Mouse (Mus musculus): ENCODE measurements around the gene Dpp10.
A peak's percentile ranks its signal among the peaks of the same experiment; 100 is the strongest.

The Dpp10 gene

DNA sequence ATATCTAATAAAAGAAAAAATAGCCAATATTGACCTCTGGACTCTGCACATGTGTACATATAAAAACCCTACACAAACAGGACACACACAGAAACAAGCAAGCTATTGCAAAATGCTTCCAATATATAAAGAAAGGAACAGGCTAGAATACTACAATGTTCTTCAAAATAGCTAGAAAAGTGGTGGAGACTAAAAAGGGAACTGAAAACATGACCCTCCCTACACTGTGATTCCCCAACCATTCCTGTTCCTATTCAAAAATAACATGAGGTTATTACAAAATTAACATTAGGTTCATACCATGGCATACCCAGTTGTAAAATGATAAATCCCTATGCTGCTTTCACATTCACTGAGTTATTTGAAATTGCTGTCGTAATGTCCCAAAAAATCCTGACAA is 125.8 kb downstream of the Dpp10 start:
- DNase-seq (ENCODE audit: low read depth, low spot score): peak; percentile 10

GRCm38 (mm10) chr1:123902628-123903027 is 142.7 kb downstream of the Dpp10 start:
- no peak for DNase-seq (ENCODE audit: low read depth, low spot score)

DNA sequence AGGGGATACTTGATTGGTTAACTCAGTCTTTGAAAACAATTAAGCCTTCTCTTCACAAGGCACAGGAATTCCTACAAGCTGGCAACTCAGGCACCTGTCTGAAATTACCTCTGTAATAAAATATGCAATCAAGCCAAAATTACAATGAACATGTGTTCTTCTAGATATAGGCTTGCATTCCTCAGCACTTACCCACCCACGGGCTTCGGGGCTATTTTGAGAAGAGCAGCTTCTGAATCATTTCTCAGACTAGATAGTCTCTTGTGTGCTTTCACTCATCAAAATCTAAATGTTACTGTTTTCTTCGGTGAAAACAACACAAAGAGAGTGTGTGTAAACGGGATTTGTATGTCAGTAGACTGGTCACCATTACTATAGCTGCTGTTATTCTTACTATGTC is 144.1 kb downstream of the Dpp10 start:
- no peak for DNase-seq (ENCODE audit: low read depth, low spot score)

DNA sequence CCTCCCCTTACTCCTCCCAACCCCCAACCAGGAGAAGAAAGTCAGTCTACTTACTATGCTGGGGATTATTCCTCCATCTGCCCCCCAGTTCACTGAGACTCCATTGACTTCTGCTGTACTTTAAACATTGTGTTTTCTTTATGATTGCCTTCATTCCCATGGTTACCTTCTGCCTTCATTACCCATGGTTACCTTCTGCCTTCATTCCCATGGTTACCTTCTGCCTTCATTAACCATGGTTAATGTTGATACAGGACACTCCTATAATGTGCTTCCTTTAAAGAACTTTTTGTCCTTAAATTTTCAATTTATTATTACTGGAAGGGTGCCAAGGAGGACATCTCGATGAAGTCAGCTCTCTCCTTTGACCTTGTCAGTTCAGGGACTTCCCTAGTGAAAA is 158.1 kb downstream of the Dpp10 start:
- DNase-seq (ENCODE audit: low read depth, low spot score): no peak

GRCm38 (mm10) chr1:123846881-123847280 is 198.5 kb downstream of the Dpp10 start:
- DNase-seq (ENCODE audit: low read depth, low spot score): no peak

DNA sequence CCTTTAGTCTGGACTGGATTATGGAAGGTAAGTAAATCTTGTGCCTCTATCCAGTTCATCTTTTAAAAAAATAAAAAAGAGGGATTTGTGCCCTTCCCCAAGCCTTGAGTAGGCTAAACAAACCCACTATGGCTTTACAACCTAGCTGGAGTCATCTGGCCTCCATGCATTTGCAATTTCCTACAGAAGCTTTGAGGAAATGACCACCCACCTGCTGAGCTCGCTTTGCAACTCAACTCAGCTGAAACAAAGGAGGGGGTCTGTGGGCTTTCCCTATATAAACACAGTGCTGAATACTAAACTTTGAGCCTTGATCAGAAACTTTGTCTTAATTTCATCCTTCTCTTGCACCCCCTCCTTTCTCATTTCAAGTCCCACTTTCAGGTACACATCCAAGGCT is 244.2 kb downstream of the Dpp10 start:
- DNase-seq (ENCODE audit: low read depth, low spot score): no peak

DNA sequence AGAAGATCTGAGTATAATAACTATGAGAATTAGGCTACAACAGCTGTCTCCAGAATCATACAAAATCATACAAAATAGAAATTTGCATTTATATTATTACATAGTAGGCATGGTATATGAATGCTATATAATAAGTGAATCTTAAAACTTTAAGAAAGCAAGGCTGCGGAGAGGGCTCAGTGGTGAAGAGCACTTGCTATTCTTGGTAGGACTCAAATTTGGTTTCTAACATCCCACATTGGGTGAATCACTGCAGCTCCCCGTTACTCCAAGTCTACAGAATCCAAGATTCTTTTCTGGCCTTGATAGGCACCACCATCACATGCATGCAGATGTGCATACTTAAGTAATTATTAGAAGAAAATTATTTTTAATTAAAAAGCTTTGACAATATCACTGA is 279.8 kb downstream of the Dpp10 start:
- DNase-seq (ENCODE audit: low read depth, low spot score): no peak

DNA sequence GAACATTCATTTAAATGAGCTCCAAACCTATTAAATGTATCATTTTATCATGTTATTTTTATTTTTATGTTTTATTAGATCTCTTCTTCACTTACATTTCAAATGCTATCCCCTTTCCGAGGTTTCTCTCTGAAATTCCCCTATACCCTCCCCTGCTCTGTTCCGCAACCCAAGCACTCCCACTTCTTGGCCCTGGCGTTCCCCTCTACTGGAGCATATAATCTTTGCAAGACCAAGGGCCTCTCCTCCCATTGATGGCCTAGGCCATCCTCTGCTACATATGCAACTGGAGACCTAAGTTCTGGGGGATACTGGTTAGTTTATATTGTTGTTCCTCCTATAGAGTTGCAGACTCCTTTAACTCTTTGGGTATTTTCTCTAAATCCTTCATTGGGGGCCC is 283.1 kb downstream of the Dpp10 start:
- no peak for DNase-seq (ENCODE audit: low read depth, low spot score)

GRCm38 (mm10) chr1:123756055-123756454 is 289.3 kb downstream of the Dpp10 start:
- no peak for DNase-seq (ENCODE audit: low read depth, low spot score)

DNA sequence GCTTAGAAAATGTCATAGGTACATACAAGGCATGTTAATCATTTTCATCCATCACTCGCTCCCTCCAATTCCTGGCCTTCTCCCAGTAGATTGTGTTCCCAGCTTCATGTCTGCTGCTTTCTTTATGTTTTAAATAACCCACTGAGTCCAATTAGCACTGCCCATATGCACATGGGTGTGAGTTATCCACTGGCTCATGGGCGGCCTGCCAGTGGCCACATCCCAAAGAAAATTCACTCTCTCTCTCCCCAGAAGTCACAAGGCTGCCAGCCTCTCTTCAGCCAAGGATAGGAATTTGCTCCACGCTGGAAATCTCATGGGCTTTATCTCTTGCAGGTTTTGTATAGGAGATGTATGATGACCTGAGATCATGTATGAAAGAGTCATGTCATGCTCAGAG is 338.1 kb downstream of the Dpp10 start:
- no peak for DNase-seq (ENCODE audit: low read depth, low spot score)

- DNase-seq (ENCODE audit: low read depth, low spot score): no peak
Measured at GRCm38 (mm10) chr1:123658409-123658808, 386.9 kb downstream of the Dpp10 start.

GRCm38 (mm10) chr1:123656607-123657006 is 388.8 kb downstream of the Dpp10 start:
- no peak for DNase-seq (ENCODE audit: low read depth, low spot score)

DNA sequence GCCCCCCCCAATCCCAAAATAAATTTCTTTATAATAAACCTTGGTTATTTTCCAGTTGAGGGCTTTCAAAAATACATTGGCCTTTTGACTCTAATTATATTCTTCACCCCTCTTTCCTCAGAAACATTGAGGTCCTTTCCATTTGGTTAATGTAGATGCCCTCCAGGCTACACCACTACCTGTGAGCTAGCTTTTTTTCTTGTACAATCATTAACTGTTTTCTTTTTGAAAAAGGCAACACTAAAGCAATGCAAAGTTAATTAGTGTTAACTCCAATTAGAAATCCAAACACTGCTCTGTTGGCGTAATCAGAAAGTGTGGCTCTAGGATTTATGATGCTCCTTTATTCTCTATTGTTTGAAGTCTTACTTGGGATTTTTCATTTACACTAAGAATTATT is 407.5 kb downstream of the Dpp10 start:
- no peak for DNase-seq (ENCODE audit: low read depth, low spot score)

- DNase-seq (ENCODE audit: low read depth, low spot score): no peak
Measured at GRCm38 (mm10) chr1:123628268-123628667, 417.1 kb downstream of the Dpp10 start.

GRCm38 (mm10) chr1:123584857-123585256 is 460.5 kb downstream of the Dpp10 start:
- DNase-seq (ENCODE audit: low read depth, low spot score): no peak

DNA sequence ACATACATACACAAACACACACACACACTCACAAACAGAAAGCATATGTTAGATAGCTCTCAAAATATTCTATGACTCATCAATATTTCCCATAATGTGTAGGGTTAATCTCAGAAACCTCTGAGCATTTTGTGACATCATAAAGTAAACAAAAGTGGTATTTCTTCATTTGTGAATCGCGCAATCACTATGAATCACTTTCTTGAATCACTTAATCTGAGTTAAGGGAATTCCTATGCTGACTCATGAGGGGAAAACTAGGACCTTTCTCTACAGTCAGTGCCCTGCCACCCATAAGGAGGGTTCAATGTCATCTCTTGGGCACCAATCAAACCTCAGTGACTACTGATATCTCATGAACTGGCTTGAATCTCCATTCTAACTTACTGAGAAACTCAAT is 465.2 kb downstream of the Dpp10 start:
- no peak for DNase-seq (ENCODE audit: low read depth, low spot score)

GRCm38 (mm10) chr1:123573713-123574112 is 471.6 kb downstream of the Dpp10 start:
- no peak for DNase-seq (ENCODE audit: low read depth, low spot score)

DNA sequence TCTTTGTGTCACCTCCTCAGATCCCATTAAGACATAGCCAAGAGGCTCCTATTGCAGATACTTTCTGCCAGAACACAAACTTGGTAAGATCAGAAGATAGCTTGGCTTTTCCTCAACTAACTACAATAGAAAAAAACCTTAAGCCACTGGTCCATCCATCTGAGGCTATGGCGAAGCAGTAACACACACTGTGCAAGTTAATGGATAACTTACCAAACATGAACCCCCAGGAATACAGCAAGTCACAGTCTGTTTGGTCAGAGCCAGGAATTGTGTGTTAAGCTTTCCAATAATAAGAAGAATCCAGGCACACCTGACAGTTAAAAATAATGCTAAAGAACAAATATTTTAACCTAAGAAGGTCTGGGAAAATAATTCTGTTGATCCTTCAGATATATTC is 502.9 kb downstream of the Dpp10 start:
- no peak for DNase-seq (ENCODE audit: low read depth, low spot score)

DNA sequence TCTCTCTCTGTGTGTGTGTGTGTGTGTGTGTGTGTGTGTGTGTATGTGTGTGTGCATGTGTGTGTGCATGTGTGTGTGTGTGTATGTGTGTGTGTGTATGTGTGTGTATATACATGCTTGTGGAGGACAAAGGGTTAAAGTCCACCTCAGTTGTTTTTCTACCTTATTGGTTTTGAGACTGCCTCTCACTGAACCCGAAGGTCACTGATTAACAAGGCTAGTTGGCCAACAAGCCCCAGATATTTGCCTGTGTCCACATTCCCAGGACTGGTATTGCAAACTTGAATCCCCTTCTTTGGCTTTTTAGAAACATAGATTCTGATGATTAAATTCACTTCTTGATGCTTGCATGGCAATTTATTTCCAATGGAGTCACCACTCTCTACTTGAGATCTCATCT is 577.6 kb downstream of the Dpp10 start:
- DNase-seq (ENCODE audit: low read depth, low spot score): no peak

DNA sequence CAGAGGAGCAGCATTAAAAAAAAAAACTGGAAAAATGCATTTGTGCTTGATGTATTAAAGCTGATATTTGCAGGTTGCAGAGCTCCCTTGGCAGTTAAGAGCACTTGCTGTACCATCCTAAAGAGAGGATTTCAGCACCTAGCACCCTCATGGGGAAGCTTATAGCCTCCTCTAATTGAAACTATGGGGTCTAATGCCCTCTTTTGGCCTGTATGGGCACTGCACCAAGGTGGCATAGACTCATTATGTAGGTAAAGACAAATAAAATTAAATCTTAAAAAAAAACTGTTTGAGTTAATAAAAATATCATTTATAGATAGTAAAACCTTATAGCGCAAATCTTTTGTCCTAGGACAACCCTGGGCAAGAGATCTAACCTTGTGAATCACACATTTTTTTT is 631.2 kb downstream of the Dpp10 start:
- DNase-seq (ENCODE audit: low read depth, low spot score): no peak

GRCm38 (mm10) chr1:123351300-123351699 is 694.1 kb downstream of the Dpp10 start:
- DNase-seq (ENCODE audit: low read depth, low spot score): no peak

- no peak for DNase-seq (ENCODE audit: low read depth, low spot score)
Measured at GRCm38 (mm10) chr1:123337877-123338276, 707.5 kb downstream of the Dpp10 start.

- DNase-seq (ENCODE audit: low read depth, low spot score): no peak
Measured at GRCm38 (mm10) chr1:123316886-123317285, 728.5 kb downstream of the Dpp10 start.
